Mouse (Mus musculus): Measurements from ENCODE around the gene Aco2. TPM values are rescaled to one million over a fixed set of nuclear protein-coding genes. Genes with fewer than 3 reads are reported as not detected.

Aco2 gene
- polyA plus RNA-seq, 1 experiment from 2014 or later = 193 TPM

DNA sequence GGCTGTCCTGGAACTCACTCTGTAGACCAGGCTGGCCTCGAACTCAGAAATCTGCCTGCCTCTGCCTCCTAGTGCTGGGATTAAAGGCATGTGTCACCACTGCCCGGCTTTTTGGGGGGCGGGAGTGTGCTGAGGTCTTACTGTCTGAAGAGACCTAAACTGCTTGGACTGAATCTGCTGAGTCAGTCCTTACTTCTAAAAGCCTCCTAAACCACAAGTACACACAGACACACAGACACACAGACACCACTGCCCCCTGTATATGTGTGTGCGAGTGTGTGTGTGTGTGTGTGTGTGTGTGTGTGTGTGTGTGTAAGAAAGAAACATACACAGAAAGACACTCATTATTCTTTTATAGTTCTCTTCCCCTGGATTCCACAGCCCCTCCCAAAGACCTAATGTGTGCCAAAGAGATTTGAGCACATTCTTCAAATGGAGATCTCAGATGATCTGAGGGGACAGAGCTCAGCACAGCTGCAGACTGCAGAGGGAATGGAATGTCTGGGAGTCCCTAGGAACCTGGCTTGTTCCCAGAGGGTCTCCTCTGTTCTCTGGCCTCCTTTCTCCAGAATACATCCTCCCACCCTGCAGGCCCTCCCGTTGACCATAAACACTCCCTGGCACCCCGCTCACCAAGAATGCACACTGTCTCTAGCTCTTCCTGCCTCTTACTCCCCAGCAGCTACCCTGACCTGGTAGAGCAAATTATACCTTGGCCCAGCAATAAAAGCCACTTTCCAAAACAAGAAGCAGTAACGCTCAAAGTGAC is 63.9 kb downstream of the Aco2 start:
- peak; percentile 17 for ATAC-seq (ENCODE audit: low FRiP score)
- no peaks in the 10 kb centered on the region for H3K9me3 ChIP-seq (replicated peaks)
- no peaks in the 10 kb centered on the region for H3K36me3 ChIP-seq
- no peaks in the 10 kb centered on the region for H3K27me3 ChIP-seq
- H3K4me2 ChIP-seq (replicated peaks) = peak overlapping the region; percentile 65
- peak overlapping the region; percentile 52 for H3K4me3 ChIP-seq
- 58% methylated on average over 7 of the region's 7 CpGs for WGBS
- peak overlapping the region; percentile 89 for H3K27ac ChIP-seq
- peaks cover 32% of the 10 kb centered on the region for H3K4me1 ChIP-seq
- H3K9ac ChIP-seq = peak overlapping the region; percentile 75

DNA sequence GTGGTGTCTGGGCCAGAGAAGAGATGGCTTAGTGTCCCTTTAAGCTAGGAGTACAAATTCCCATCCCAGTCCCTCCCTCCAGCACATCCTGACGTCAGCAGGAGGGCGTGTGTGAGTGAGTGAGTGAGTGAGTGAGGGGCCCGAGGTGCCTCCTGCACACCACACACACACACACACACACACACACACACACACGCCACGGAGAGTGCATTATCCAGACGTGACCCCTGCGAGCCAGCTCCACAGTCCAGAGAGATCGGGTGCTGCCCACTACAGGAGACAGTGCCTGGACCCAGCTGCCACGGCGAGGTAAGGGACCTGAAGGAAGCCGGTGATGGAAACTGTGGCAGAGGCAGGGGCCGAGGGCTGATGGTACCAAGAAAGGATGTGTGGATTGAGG is 64.6 kb downstream of the Aco2 start, which contains the start of gene Csdc2:
TSS of gene Csdc2 (plus strand) at position 81 of the 400 bp plus-strand sequence.
- ATAC-seq (ENCODE audit: low FRiP score) = peak; percentile 75
- Histone ChIP-seq H3K36me3 (no peaks in the 10 kb centered on the region), H3K4me3 (peak within 1 kb of the TSS; percentile 52), H3K4me2 (replicated peaks) (peak within 1 kb of the TSS; percentile 65), H3K27ac (peak within 1 kb of the TSS; percentile 89), H3K27me3 (no peaks in the 10 kb centered on the region), H3K9me3 (replicated peaks) (no peaks in the 10 kb centered on the region), H3K9ac (peak within 1 kb of the TSS; percentile 75), H3K4me1 (peaks cover 32% of the 10 kb centered on the region)
- 0% methylated on average over 12 of the region's 12 CpGs for WGBS

- WGBS = 11% methylated on average over 19 of the region's 19 CpGs
- peak; percentile 41 for ATAC-seq (ENCODE audit: low FRiP score)
- H3K4me2 ChIP-seq (replicated peaks) = peak overlapping the region; percentile 65
- no peaks in the 10 kb centered on the region for H3K27me3 ChIP-seq
- peak overlapping the region; percentile 75 for H3K9ac ChIP-seq
- peaks cover 34% of the 10 kb centered on the region for H3K4me1 ChIP-seq
- peak overlapping the region; percentile 89 for H3K27ac ChIP-seq
- no peaks in the 10 kb centered on the region for H3K9me3 ChIP-seq (replicated peaks)
- H3K4me3 ChIP-seq = peak overlapping the region; percentile 52
- no peaks in the 10 kb centered on the region for H3K36me3 ChIP-seq
These were observed 65.2 kb downstream of the Aco2 start for GRCm38 (mm10) chr15:81937098-81937972.

GRCm38 (mm10) chr15:81938246-81938645 is 66.1 kb downstream of the Aco2 start:
- H3K27ac ChIP-seq = peak overlapping the region; percentile 89
- 29% methylated on average over 2 of the region's 2 CpGs for WGBS
- H3K4me2 ChIP-seq (replicated peaks) = peak overlapping the region; percentile 65
- no peaks in the 10 kb centered on the region for H3K36me3 ChIP-seq
- peaks cover 43% of the 10 kb centered on the region for H3K4me1 ChIP-seq
- H3K4me3 ChIP-seq = peak overlapping the region; percentile 52
- no peak for ATAC-seq (ENCODE audit: low FRiP score)
- no peaks in the 10 kb centered on the region for H3K9me3 ChIP-seq (replicated peaks)
- peak overlapping the region; percentile 75; the same call in 1 of the 2 replicates for H3K9ac ChIP-seq
- no peaks in the 10 kb centered on the region for H3K27me3 ChIP-seq

- Histone ChIP-seq H3K27me3 (no peaks in the 10 kb centered on the region), H3K4me2 (replicated peaks) (no peak overlapping the region), H3K4me1 (peaks cover 47% of the 10 kb centered on the region), H3K9ac (0 out of 2 replicates have a peak overlapping the region, but pooled peaks have one; percentile 75), H3K27ac (no peak overlapping the region), H3K36me3 (no peaks in the 10 kb centered on the region), H3K9me3 (replicated peaks) (no peaks in the 10 kb centered on the region), H3K4me3 (no peak overlapping the region)
- 85% methylated on average over 10 of the region's 10 CpGs for WGBS
- no peak for ATAC-seq (ENCODE audit: low FRiP score)
These were observed 67.1 kb downstream of the Aco2 start for GRCm38 (mm10) chr15:81939157-81939715.

GRCm38 (mm10) chr15:81939774-81940173 is 67.7 kb downstream of the Aco2 start:
- H3K4me2 ChIP-seq (replicated peaks) = no peak overlapping the region
- no peak overlapping the region for H3K9ac ChIP-seq
- no peak overlapping the region for H3K4me3 ChIP-seq
- H3K9me3 ChIP-seq (replicated peaks) = no peaks in the 10 kb centered on the region
- H3K27me3 ChIP-seq = no peaks in the 10 kb centered on the region
- no peaks in the 10 kb centered on the region for H3K36me3 ChIP-seq
- no peak overlapping the region for H3K27ac ChIP-seq
- peaks cover 47% of the 10 kb centered on the region for H3K4me1 ChIP-seq
- WGBS = 95% methylated on average over 4 of the region's 4 CpGs
- ATAC-seq (ENCODE audit: low FRiP score) = no peak

DNA sequence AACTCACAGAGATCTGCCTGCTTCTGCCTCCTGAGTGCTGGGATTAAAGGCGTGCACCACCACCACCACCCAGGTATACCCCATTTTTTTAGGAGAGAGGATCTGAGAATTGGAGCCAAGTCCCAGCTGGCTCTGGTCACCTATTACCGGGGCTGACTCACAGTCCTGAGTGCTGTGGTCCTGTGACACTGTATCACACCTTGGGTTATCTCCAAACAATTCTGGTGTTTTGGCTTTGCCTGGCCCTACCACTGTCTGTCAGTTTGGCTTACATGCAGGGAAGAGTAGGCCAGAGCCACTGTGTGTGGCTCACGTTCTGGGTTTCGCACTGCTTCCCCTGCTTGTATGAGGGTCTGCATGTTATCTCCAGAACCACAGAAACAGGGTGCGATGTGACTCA is 68.1 kb downstream of the Aco2 start:
- 92% methylated on average over 5 of the region's 5 CpGs for WGBS
- no peak overlapping the region for H3K4me3 ChIP-seq
- no peaks in the 10 kb centered on the region for H3K36me3 ChIP-seq
- H3K27me3 ChIP-seq = no peaks in the 10 kb centered on the region
- H3K9me3 ChIP-seq (replicated peaks) = no peaks in the 10 kb centered on the region
- no peak for ATAC-seq (ENCODE audit: low FRiP score)
- H3K4me1 ChIP-seq = peaks cover 47% of the 10 kb centered on the region
- H3K9ac ChIP-seq = no peak overlapping the region
- H3K4me2 ChIP-seq (replicated peaks) = no peak overlapping the region
- no peak overlapping the region for H3K27ac ChIP-seq

GRCm38 (mm10) chr15:81941010-81941409 is 68.9 kb downstream of the Aco2 start:
- no peak overlapping the region for H3K4me2 ChIP-seq (replicated peaks)
- no peak overlapping the region for H3K9ac ChIP-seq
- no peak for ATAC-seq (ENCODE audit: low FRiP score)
- H3K36me3 ChIP-seq = no peaks in the 10 kb centered on the region
- WGBS = 95% methylated on average over 2 of the region's 2 CpGs
- H3K27me3 ChIP-seq = no peaks in the 10 kb centered on the region
- no peak overlapping the region for H3K4me3 ChIP-seq
- no peaks in the 10 kb centered on the region for H3K9me3 ChIP-seq (replicated peaks)
- H3K4me1 ChIP-seq = peaks cover 45% of the 10 kb centered on the region
- H3K27ac ChIP-seq = no peak overlapping the region

DNA sequence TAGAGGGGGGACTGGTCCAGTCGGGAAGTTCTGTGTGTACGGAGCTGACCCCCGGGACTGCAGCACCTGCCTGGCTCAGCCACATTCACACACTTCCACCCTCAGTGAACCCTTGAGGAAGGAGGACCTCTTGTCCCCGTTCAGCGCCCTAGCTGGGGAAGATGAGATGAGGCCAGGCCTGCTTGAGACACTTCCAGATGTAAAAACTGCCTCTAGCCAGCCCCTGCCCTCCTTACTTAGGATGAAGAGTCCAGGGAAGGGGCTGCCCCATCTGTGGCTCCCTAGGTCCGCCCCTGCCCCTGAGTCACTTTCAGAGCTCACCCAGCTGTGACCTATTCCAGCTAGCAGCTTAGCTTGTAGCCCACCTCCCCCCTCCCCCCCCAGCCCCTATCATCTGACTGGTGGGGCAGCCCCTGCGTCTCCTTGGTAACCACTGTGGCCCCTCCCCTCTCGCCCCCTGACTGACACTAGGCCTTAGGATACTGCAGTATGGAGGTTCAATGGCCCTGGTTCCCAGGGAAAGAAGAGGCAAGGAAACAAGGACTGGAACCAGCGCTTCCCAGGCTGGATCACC is 71.2 kb downstream of the Aco2 start:
- Histone ChIP-seq H3K36me3 (peaks cover 12% of the 10 kb centered on the region), H3K27ac (peak overlapping the region; percentile 65), H3K4me3 (no peak overlapping the region), H3K4me1 (peaks cover 23% of the 10 kb centered on the region), H3K9me3 (replicated peaks) (no peaks in the 10 kb centered on the region), H3K4me2 (replicated peaks) (peak overlapping the region; percentile 25; the same call in 1 of the 2 replicates), H3K9ac (peak overlapping the region; percentile 32; the same call in 1 of the 2 replicates), H3K27me3 (no peaks in the 10 kb centered on the region)
- peak; percentile 85 for ATAC-seq (ENCODE audit: low FRiP score)
- 7% methylated on average over 9 of the region's 9 CpGs for WGBS

DNA sequence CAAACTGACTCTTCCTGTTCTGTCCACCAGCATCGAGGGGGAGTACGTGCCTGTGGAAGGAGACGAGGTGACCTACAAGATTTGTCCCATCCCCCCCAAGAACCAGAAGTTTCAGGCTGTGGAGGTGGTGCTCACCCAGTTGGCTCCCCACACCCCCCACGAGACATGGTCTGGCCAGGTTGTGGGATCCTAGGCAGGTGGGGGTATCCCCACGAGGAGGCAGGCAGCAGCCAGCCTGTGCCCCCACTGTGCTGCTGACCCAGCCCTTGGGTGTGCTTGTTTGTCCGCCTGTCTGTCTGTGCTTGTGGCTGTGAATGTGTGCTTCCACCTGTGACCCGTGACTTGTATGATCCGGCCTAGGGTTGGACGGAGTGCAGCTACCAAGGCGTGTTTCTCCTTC is 77.0 kb downstream of the Aco2 start:
- Histone ChIP-seq H3K4me1 (no peaks in the 10 kb centered on the region), H3K27me3 (no peaks in the 10 kb centered on the region), H3K36me3 (peaks cover 33% of the 10 kb centered on the region), H3K4me3 (no peak overlapping the region), H3K9me3 (replicated peaks) (no peaks in the 10 kb centered on the region), H3K27ac (0 out of 2 replicates have a peak overlapping the region, but pooled peaks have one; percentile 7), H3K9ac (no peak overlapping the region), H3K4me2 (replicated peaks) (no peak overlapping the region)
- no peak for ATAC-seq (ENCODE audit: low FRiP score)
- WGBS = 88% methylated on average over 10 of the region's 10 CpGs

DNA sequence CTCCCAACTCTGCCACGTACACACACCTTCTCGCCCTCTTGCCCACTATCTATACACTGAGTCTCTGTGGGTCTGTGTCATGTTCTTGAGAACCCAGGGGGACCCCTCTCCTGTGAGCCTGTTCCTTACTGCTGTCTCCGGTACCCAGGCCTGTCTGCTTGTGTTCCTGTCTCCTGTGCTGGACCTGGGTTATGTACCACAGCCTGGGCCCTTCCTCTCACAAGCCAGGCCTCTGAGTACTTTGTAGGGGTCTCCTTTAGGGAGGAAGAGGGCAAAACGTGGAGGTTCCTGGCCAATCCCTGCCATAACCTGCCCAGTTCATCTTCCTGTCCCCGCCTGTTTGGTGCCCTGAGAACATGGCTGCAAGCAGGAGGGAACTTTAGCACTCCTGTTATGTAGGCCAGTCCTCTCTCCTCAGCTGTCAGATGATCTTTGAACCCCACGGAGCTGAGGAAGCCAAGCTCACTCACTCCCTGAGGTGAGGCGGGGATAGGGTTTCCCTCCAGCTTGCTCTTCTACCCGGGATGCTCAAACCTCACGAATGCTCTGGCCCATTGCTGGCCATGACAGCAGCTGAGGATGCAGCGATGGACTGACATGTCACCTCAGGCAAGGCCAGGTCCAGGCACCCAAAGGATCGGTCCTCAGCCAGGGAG is 77.5 kb downstream of the Aco2 start:
- 0 out of 2 replicates have a peak overlapping the region, but pooled peaks have one; percentile 7 for H3K27ac ChIP-seq
- 65% methylated on average over 11 of the region's 11 CpGs for WGBS
- H3K4me3 ChIP-seq = no peak overlapping the region
- no peak overlapping the region for H3K9ac ChIP-seq
- H3K4me1 ChIP-seq = no peaks in the 10 kb centered on the region
- peaks cover 38% of the 10 kb centered on the region for H3K36me3 ChIP-seq
- no peaks in the 10 kb centered on the region for H3K27me3 ChIP-seq
- no peaks in the 10 kb centered on the region for H3K9me3 ChIP-seq (replicated peaks)
- H3K4me2 ChIP-seq (replicated peaks) = no peak overlapping the region
- ATAC-seq (ENCODE audit: low FRiP score) = no peak

All from hindbrain, embryonic 12.5 days (tissue).